Mouse (Mus musculus) embryo, embryonic 9.5 days (tissue): ENCODE results near the gene Trim25.

Experiments used
- DNase-seq: peaks from one replicate; pipeline ENCODE4 v3.0.0-alpha.2; 2017; ENCODE audit errors: extremely low spot score

Trim25 gene

DNA sequence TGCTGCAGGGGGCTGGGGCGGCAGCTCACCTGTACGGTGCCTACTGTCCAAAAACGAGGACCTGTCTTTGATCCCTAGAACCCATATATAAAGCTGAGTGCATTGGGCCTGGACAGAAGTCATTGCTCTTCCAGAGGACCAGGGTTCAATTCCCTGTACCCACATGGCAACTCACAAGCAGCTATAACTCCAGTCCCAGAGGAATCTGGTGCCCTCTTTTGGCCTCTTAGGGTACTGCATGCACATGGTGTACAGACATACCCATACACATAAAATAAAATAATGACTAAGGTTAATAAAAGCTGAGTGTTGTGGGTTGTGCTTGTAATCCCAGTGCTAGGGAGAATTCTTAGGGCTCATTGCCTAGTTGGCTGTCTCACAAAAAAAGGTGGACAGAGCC lies 66.1 kb downstream of the Trim25 start:
- DNase-seq = no peak

- no peak for DNase-seq
Measured at GRCm38 (mm10) chr11:89066126-89066525, 67.0 kb downstream of the Trim25 start.

DNA sequence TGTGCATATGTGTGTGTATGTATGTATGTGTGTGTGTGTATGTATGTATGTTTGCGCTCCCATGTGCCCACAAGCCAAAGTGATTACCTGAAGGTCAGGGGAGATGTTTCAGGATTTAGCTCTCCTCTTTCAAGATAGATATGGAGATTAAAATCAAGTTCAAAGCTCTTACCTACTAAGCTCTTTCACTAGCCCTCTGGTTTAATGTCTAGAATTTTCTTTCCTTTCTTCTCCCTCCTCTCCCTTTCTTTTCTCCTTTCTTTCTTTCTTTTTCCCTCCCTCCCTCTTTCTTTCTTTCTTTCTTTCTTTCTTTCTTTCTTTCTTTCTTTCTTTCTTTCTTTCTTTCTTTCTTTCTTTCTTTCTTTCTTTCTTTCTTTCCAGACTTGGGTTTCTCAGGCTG lies 67.6 kb downstream of the Trim25 start, which contains the start of gene Dgke:
Dgke (minus strand) TSS at position 101 of the 400 bp plus-strand sequence.
- no peak for DNase-seq

- DNase-seq = no peak
Measured at GRCm38 (mm10) chr11:89067301-89067822, 68.2 kb downstream of the Trim25 start.

GRCm38 (mm10) chr11:89067871-89068490 lies 68.8 kb downstream of the Trim25 start:
- DNase-seq = no peak

DNA sequence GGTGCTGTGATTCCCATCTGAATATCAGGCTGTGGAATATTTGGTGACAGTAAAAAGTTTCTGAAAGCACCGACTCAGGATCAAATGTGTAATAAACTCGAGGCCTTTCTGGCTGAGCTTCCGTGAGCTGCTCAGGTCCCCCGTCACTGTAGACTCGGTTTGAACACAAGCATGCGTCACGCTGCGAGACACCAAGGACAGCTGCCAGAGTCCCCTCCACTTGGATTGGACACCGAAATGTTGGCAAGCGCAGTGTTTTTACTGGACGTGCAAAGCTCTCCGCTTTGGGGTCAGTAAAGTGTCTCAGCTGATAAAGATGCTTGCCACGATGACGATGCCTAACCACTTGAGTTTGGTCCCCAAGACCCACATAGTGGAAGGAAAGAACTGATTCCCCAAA lies 69.5 kb downstream of the Trim25 start:
- DNase-seq = no peak

DNA sequence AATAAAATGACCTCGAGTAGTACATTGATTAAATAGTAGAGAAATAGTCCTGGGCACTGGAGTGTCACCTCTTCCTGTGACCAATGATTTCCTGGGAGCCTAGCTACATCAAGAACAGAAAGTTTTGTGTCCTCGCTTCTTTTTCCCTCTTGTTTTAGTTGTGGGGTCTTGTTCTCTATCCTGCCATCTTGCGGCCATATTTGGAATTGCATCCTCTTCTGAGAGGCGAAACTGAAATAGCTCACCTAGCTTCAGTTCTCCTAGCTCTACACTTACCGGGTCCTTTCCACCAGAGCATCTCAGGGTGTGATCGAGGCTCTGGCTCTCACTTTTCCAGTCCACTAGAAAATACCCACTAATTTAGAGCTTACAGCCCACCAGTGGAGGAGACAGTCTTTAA lies 70.1 kb downstream of the Trim25 start:
- DNase-seq = peak; percentile 72
